Mouse (Mus musculus) kidney, postnatal 10 days (tissue): ENCODE results near the gene Ntm.

ENCODE experiments used
- DNase-seq: peaks from one replicate; pipeline ENCODE4 v3.0.0; 2021; ENCODE audit warnings: mixed read lengths

The Ntm gene

GRCm38 (mm10) chr9:29748070-29748469, 214.9 kb downstream of the Ntm start:
- no peak for DNase-seq

DNA sequence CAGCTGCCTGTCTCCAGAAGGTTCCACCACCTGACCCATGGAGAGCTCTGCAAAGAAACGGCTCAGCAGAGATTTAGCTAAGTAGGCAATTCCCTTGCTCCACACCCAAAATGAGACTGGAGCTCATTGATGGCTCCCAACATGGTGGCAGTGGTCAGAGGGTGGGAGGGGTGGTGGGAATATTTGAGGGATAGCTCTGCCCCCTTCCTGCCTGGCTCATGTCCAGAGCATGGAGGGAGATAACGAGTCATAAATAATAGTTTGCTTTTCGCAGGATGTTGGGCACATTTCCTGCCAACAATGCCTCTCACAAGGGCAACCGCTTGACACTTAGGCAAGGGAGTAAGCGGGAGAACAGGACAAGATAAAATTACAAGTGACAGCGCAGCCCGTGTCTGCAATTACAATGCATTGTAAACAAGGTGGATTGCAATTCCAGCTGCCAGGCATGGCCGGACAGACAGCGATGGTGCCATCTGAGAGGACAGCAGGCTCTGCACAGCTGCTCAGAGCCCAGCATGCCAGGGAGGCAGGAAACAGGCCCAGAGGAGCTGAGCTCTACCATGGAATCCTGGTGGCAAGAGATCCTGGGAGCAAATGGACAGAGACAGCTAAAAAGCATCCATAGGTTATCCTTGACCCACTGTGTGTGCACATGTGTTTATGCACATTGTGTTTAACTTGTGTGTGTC, 224.0 kb downstream of the Ntm start:
- DNase-seq = peak; percentile 7

DNA sequence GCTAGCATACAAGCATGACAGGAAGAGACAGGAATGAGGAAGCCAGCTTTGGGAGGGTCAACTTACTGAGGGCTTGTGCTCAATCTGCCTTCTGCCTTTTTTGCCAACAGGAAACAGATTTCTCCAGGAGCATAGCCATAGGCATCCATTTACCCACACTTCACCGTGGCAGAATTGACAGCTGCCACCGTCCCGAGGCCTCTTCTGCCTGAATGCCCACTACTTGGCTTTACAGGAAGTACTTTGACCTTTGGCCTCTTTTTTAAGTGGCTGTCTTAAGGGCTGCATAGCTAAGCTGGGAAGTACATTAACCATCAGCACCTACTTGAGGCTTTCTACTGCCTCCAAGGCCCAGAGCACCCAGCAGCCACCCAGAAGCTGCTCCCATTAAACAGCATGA, 226.9 kb downstream of the Ntm start:
- no peak for DNase-seq

DNA sequence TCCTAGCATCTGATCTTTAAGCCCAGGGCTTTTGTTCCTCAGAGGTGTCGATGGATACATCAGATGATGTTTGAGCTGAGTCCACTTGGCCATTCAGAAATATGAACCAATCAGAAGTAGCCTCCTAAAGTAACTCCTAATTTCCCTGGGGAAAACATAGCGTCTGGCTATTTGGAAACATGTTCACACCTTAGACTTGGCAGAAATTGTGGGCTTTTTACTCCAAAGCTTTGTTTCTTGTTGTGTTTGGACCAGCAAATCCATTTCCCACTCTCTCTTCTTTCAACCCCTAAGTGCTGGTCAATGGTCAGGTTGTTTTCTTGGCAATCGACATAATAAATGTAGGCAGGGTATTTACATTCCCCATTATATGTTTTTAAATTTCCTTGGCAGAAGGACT, 230.0 kb downstream of the Ntm start:
- no peak for DNase-seq

DNA sequence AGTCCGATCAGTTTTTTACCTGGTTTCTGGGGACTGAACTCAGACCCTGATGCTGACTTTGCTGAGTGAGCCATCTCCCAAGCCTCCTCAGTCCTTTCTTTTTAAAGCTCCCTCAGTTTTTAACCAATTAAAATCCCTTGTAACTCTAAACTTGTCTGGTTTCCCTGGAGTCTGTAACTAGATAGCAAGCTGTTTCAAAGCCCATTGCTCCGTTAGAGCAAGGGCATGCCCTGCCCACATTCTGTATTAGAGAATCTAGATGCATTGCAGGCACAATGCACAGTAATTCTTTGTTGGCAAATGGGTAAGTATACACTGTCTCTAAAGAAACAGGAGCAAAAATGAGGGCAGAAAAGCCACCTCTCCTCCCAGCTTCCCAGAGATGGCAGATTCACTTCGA, 231.3 kb downstream of the Ntm start:
- DNase-seq = no peak

- DNase-seq = peak; percentile 15
Measured at GRCm38 (mm10) chr9:29727540-29728432, 235.2 kb downstream of the Ntm start.

GRCm38 (mm10) chr9:29721461-29721860, 241.5 kb downstream of the Ntm start:
- DNase-seq = no peak

DNA sequence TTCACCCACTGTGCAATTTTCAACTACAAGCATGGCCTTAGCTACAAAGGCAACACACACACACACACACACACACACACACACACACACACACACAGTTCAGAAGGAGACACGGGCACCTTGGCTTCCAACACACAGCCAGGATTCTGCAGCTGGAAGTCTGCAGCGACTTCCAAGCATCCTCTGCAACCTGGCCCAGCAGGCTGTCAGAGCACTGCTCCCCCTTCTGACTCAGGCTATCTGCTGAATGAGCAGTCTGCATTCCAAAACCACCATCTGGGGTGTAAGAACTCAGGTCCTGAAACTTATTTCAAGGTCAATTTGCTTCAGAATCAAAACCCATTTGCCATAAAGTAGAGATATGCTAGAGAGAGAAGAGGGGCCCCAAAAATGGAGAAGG, 246.1 kb downstream of the Ntm start:
- DNase-seq = no peak

GRCm38 (mm10) chr9:29698276-29698675, 264.7 kb downstream of the Ntm start:
- DNase-seq = no peak

GRCm38 (mm10) chr9:29694151-29694550, 268.8 kb downstream of the Ntm start:
- DNase-seq = no peak

DNA sequence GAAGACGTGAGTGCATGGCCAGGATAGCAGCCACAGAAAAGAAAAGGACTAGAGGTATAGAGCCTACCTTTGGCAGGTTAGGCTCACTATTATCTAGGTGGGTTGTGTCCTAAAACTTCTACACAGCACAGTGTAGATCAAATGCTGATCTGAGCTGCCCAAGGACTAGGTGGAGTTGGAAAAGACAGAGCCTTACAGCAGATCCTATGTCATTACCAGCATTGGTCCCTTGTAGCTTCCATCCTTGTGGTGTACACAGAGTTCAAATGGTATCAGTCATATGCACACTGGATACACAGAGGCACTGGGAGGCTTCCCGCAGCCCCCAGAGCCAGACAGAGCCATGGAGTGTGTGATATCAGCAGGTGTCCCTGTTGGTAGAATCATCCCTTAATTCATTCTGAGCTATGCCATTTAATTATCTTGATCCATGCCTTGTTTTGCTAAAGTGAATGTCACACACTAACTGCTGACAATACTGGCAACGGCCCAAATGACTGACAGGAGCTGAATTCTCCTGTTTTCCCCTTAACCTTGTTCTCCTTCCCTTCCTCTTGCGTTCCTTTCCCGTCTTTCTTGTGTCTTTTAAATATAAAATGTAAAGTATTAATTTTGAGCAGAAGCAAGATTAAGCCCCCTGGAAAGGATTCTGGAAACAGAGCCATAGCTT, 271.6 kb downstream of the Ntm start:
- DNase-seq = no peak

DNA sequence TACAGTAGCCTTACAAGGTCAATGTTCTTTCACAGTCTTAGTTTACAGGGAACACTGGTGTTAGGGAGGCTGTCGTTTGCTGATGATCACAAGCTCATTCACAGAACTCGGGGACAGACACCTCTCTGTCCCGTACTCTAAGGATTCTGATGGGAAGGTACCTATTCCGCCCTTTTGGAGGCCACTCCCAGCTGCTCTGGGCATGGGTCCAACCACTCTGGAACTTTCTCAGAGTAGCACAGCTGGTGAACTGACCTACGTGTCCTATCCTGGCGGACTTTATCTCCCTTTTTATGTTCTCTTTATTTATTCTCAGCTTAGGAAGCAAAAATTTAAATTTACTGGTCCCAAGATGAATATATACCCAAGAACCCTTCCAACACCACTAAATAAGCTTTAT, 280.7 kb downstream of the Ntm start:
- peak; percentile 73 for DNase-seq

DNA sequence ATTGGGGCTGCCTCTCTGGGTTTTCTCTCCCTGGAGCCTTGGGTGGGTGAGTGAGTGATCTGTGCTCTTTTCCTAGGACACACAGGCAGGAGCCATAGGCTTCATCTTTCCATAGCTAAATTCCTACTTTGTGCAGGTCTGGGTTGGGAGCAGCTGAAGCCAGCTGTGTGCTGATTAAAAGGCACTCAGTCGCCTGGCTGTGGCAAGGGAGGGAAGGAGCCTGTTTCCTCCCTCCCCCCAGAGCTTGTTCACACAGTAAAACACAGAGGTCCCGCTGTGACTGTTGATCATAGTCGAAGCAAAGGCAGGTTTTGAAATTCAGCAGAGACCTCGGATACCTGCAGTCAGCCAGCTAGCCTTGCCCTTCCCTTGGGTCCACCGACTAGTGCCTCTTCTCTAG, 282.3 kb downstream of the Ntm start:
- no peak for DNase-seq

GRCm38 (mm10) chr9:29673911-29674310, 289.0 kb downstream of the Ntm start:
- peak; percentile 35 for DNase-seq

DNA sequence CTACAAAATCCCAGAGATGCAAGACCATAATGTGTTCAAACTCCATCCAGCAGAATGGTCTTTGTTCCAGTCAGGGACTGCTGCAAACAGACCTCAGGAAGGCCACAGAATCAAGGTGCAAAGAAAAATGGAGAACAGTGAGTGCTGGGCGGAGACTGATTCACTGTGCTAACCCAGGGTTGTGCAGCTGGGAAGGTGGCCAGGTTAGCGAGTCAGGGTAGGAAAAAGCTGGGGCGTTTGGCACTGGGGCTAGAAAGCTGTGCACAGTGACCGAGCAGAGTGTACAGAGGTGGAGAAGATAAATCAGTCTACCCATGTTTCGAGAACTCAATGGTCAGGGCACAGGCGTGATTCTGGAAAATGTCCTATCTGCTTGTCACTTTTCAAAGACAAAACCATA, 291.1 kb downstream of the Ntm start:
- no peak for DNase-seq

DNA sequence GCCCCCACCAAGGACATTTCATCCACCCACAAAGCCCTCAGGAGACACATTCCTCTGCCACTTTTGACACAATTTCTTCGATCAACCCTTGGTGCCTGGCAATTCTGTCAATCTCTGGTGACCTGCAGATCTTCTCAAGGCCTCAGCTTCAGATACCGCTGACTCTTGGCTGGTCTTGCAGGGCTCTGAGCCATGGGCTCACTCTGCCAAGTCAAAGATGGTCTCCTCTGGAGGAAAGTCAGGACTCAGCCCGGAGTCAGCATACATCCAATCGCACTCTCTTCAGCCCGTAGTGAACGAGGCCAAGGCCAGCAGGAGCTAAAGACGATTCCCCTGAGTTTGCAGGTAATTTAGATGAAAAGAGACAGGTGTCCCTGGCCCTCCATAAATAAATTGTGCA, 299.7 kb downstream of the Ntm start:
- no peak for DNase-seq

DNA sequence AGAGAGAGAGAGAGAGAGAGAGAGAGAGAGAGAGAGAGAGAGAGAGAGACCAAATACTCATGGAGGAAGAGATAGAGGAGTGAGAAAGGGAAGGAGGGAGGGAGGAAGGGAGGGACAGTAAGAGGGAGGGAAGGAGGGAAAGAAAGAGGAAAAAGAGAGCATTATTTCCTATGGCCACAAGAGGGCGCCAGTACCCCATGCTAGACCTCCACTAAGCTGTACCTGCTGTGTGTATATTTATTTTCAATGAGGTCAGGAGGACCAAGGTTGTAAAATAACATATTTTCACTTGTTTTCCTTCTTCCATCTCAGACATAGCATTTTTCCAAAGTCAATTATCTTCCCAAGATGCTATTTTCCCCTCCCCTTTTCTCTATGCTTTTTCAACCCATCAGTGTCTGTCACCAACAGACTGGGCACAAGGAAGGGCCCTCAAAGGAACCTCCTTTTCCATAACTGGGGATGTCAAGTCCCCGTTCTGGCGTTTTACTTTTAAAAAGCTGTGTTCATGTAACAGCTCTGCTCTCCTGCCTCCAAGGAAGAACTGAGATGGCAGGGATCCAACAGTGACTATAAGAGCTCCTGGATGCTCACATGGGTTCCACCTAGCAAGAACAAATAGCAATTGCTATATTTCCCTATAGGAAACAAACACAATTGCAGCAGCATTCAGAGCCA, 301.3 kb downstream of the Ntm start:
- peak; percentile 69 for DNase-seq

GRCm38 (mm10) chr9:29660059-29660613, 302.8 kb downstream of the Ntm start:
- DNase-seq = no peak

DNA sequence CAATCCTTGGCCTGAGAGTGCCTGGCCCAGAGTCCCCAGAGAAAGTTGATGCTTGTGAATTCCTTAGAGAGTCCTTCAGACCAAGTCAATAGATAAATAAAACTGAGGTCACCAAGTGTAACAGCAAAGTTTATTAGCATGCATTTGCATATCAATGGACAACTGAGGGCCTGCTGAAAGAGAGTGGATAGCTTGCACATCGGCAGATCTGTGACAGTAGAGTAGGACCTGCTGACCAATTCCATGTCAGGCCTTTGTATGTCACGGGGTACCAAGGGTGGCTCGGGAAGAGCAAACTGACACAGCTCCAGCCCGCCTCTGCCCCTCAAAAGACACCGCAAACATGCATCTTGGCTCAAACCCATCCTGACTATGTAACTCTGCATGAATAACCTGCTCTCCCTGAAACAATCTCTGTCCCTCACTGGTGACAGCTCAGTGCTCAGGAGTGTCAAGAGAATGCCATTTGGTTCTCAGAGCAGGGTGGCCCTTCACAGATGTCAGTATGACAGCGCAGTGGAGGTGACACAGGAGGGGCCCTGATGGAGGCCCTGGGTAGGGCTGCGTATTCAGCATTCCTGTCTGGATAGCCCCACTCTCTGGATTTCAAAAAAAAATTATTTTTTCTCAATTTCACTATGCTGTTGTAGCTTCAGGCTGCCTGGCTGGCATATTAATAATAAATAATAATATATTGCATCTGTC, 305.0 kb downstream of the Ntm start:
- DNase-seq = no peak

GRCm38 (mm10) chr9:29654885-29655284, 308.1 kb downstream of the Ntm start:
- peak; percentile 66 for DNase-seq

DNA sequence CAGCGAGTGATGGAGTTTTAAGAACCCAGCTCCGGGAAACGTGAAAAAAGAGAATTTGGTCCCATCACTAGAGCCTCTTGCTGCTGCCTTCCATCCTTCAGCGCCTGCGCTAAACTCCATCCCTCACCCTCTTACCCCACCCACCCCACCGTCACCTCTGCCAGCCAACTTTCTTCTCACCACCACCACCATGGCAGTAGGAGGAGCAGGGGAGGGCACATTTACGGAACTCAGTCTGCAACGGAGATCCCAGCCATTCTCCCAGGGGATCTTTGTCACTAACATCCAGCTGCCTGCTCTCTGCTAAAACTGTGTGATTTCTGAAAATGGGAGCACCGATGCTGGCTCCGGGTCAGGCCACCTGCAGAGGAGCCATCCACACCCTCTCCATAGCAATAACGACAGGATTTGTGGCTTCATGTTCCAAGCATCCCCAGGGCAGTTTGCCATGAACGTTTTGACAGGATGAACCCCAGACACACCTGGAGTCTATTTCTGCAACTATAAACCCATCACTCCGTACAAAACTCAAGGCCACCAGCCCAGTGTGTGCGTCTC, 309.2 kb downstream of the Ntm start:
- DNase-seq = no peak

- no peak for DNase-seq
Measured at GRCm38 (mm10) chr9:29652854-29653253, 310.1 kb downstream of the Ntm start.
